Mouse (Mus musculus) NIH3T3 (cell line): ENCODE measurements around the gene Mib2.

Experiments used
- DNase-seq: peaks from one replicate; pipeline ENCODE4 v3.0.0-alpha.2; 2012; ENCODE audit warnings: low read depth

The Mib2 gene

GRCm38 (mm10) chr4:155618321-155618720 is 50.7 kb downstream of the Mib2 start:
- no peak for DNase-seq

GRCm38 (mm10) chr4:155613264-155613663 is 55.7 kb downstream of the Mib2 start:
- no peak for DNase-seq

- DNase-seq: no peak
Observed at GRCm38 (mm10) chr4:155611860-155612259, 57.1 kb downstream of the Mib2 start.

DNA sequence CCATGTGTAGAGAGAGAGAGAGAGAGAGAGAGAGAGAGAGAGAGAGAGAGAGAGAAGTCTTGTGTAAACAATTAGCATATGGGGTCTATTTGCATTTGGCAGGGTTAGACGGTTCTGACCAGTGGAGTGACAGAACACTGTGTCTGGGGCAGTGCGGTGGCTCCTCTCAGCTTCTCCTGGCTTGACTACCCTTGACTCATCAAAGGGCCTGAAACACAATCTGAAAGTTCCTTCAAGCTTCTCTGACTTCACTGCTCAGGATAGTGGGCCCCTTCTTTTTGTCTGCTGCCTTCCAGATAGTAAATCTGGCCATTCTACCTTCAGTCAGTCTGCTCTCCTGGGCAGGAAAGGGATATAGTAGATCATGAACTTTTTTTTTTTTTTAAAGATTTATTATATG is 62.2 kb downstream of the Mib2 start:
- DNase-seq: no peak

DNA sequence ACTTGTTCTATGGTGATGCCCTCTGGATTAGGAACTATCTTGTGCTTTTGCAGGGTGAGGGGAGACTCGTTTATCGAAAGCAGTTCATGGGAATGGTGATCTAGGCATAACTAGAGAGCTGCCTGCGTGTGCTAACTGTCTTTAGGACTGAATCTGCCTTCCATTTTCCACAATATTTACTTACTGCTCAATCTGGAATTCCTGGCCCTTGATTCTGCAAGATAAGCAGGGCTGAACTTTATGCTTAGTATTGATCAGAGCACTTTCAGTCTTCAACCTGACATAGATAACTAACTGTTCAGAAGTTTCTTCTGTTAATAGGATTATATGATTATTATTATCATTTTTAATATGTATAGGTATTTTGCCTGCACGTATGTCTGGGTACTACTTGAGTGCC is 63.9 kb downstream of the Mib2 start:
- DNase-seq: no peak
